Mouse (Mus musculus) layer of hippocampus, adult 2 months (tissue): ENCODE measurements at regions not wholly inside any gene's neighbourhood (a gene's known extent, or its start where the extent isn't known, plus 50 kb on each side); places are given as distances from the start of the nearest gene placed in this dataset.
A peak's percentile ranks its signal among the peaks of the same experiment; 100 is the strongest.

ENCODE experiments used
- DNase-seq, 2 experiments: peaks; one replicate each; pipeline ENCODE4 v3.0.0; 2022; ENCODE audit warnings: low spot score in 2 of 2
- H3K27ac ChIP-seq: fragments of 200-600 bp; 2 replicates; pipeline ENCODE4 v1.8.1; 2022
- H3K4me3 ChIP-seq: fragments of 200-600 bp; 2 replicates; pipeline ENCODE4 v1.8.1; 2022; ENCODE audit warnings: mild to moderate bottlenecking
- CTCF ChIP-seq: fragments of 200-600 bp; conservative IDR thresholded peaks from 2 replicates; pipeline ENCODE4 v1.8.1; 2022; ENCODE audit warnings: antibody characterized with exemption, mild to moderate bottlenecking, moderate library complexity

DNA sequence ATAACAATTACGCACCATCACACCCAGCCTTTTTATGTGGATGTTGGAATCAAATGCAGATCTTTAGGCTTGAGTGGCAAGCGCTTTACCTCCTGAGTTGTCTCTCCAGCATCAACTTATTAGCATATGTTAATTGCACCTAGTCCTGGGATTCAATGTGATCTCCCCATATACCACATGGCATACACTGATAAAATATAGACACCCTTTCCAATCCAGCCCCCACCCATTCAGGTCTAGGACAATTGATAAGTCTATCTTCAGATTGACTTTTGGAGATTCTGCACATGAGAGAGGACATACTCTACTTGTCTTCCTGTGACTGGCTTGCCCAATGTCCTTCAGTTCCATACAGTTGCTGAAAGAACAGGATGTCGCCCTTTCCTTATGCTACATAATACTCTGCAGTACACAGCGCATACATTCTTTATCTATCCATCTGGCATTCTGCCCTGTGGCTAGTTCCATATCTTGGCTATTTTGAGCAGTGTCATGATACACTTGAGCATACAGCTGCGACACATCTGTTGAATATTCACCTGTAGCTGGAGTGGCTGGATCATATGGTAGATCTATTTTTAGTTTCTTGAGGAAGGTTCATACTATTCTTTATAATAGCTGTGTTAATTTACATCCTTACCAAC lies 120.3 kb downstream of the Gsdmc2 start:
- Histone ChIP-seq H3K4me3 (no peak overlapping the region), H3K27ac (no peak overlapping the region)
- no peak for DNase-seq
- TF ChIP-seq CTCF: no peak

DNA sequence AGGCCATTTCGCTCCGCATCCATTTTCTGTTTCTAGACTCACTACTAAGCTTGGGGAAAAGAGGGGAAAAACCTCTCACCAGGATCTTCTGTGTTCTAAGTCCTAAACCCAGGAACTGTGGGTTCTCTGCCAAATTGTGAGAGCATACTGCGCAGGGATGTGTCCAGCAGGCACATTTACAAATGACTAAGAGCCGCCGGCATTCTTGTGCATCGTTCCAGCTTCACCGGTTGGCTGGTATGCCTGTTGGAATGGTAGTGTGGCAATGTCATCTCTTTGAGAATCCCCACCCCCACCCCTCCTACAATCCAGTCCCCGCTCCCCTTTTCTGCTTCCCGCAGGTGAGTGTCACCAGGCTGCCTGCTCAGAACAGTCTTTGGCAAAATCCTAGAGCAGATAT lies 122.0 kb downstream of the Gsdmc2 start:
- Histone ChIP-seq H3K27ac (no peak overlapping the region), H3K4me3 (no peak overlapping the region)
- no peak for TF ChIP-seq CTCF
- no peak for DNase-seq

DNA sequence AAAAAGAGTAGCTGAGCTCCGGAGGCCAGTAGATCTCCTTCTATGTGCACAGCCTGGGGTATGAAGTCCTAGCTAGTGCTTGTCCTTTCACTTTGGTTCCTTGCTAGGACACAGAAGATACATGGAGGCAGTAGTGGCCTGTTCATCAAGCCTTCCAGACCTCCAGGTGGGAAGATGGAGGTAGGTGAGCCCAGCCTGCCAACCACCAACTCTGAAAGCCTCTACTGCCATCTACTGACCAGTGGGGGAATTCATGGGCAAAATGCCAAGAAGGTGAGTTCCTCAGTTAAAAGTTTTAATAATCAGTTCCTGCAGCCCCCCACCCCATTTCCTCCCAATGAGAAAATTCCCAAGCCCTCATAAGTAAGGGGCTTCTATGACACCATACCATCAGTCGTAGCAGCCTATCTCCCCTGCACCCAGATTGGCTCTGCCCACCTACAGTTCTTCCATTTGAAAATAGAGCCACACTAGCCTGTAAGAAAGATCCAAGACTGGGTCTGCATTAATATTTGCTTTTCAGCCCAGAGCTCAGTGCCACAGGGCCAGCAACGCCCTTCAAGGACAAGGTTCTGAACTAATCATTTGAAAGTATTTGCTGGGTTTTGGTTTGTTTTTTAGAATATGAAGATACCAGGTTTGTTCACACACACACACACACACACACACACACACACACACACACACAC lies 123.2 kb downstream of the Gsdmc2 start:
- Histone ChIP-seq H3K4me3 (no peak overlapping the region), H3K27ac (no peak overlapping the region)
- DNase-seq: peak; percentile 11 to 35
- peak; percentile 83 for TF ChIP-seq CTCF

- Histone ChIP-seq H3K4me3 (no peak overlapping the region), H3K27ac (no peak overlapping the region)
- no peak for DNase-seq
- no peak for TF ChIP-seq CTCF
Measured at GRCm38 (mm10) chr15:63717812-63718211, 127.2 kb downstream of the Gsdmc2 start.

- Histone ChIP-seq H3K4me3 (no peak overlapping the region), H3K27ac (no peak overlapping the region)
- TF ChIP-seq CTCF: no peak
- DNase-seq: no peak
Measured at GRCm38 (mm10) chr15:63713697-63714096, 131.3 kb downstream of the Gsdmc2 start.

DNA sequence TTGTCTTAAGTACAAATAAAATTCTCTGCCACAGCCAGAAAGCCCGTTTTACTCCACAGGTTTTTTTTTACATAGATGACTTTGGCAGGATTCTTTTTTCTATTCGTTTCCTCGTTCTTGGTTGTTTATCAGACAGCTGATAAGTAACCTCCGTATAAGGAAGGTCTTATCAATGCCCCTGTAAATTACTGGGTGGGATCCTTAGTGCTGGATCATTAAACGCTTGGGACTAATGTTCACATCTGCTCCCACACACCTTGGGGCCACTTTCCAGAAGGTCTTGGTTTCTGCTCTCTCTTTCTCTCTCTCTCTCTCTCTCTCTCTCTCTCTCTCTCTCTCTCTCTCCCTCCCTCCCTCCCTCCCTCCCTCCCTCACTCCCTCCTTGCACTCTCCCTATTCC lies 134.6 kb downstream of the Gsdmc2 start:
- no peak for TF ChIP-seq CTCF
- no peak for DNase-seq
- Histone ChIP-seq H3K4me3 (no peak overlapping the region), H3K27ac (no peak overlapping the region)

DNA sequence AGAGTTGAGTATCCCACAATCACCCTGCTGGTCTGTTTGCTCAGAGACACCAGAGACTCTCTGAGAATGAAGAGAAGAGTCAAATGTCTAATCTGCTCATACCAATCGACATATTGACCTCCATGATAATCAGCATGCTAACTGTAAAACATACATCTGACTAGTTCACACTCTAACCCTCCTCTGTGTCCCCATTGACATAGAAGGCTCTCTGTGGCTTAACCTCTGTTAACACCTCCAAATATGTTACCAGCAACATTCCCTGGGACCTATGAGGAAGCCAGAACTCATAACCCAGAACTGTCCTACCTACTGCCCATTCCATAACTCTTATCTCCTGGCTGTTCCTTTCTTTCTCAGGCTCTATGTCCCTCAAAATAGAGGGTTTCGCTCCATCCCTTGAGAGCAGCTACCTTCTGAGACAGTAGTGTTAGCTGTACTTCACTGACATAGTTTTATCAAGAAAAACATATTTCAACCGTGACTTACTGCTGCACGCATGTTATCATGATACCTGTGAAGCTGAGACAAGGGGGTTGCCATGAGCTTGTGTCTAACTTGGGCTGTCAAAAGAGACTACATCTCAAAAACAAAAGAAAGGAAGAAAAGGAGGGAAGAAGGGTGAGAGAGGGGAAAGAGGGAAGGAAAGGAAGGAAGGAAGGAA lies 135.6 kb downstream of the Gsdmc2 start:
- no peak for TF ChIP-seq CTCF
- Histone ChIP-seq H3K27ac (no peak overlapping the region), H3K4me3 (no peak overlapping the region)
- no peak for DNase-seq

- Histone ChIP-seq H3K27ac (no peak overlapping the region), H3K4me3 (no peak overlapping the region)
- no peak for DNase-seq
- no peak for TF ChIP-seq CTCF
Measured at GRCm38 (mm10) chr15:63704636-63705035, 140.3 kb downstream of the Gsdmc2 start.

GRCm38 (mm10) chr15:63697831-63698230 lies 147.1 kb downstream of the Gsdmc2 start:
- Histone ChIP-seq H3K27ac (no peak overlapping the region), H3K4me3 (no peak overlapping the region)
- TF ChIP-seq CTCF: 0 out of 2 replicates have a peak, but pooled peaks have one; percentile 12
- no peak for DNase-seq

DNA sequence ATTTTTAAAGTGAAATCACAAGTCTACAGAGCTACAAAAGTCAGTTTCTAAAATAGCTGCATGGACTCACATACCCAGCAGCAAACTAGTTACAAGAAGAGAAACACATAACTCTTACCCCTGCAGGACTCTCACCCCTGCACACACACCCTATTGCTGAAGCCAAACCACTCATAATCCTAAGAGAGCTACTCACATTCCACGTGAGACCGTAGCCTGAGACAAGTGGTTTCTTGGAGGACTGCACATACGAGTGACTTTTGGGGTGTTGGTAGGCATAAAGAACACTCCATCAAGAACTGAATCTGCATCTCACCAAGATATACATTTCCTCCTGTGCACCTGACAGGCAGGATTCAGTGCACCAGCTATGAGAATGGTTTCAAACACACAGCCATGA lies 150.8 kb downstream of the Gsdmc2 start:
- Histone ChIP-seq H3K4me3 (no peak overlapping the region), H3K27ac (no peak overlapping the region)
- no peak for TF ChIP-seq CTCF
- DNase-seq: no peak

- no peak overlapping the region for H3K27ac ChIP-seq
- no peak overlapping the region for H3K4me3 ChIP-seq
- no peak for DNase-seq
- TF ChIP-seq CTCF: no peak
Measured at GRCm38 (mm10) chr15:63693561-63693960, 151.4 kb downstream of the Gsdmc2 start.

DNA sequence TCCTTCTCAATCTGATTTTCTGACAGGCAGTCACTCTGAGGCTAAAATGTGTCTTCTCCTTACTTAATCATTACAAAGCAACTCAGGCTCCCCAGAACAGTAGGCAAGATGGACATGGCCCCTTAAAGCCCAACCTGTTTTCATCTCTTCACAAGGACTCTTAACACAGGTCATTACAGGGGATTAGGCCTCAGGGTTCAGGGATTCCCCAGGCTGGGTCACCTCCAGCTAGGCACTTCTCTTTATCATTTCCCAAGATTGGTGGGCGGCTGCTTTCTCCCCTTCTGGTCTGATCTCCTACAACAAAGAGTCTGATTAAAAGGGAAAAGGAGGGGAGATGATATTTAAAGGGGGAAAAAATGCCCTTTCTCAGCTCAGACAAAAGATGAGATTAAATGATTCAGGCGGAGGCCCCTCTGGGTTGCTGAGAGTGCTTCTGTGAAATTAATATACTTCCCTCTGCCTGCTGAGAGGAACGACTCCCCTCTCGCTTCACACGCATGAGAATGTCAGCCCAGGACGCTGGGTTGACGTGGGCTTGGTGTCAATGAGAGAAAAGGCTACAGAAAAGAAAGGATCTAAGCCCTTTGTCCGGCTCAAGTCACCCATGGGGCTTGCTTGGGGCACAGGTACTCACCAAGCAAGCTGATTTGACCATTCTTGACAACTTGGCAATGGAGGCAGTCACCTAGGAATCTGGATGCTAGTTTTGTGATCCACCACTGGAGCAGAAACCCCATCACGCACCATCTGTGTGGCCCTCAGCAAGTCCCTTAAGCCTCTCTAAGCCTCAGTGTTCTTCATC lies 152.3 kb downstream of the Gsdmc2 start:
- H3K27ac ChIP-seq: no peak overlapping the region
- TF ChIP-seq CTCF: no peak
- DNase-seq: no peak
- no peak overlapping the region for H3K4me3 ChIP-seq
